Comparison of ENCODE assay signal across 9 mouse cellular contexts in the genomic region with DNA sequence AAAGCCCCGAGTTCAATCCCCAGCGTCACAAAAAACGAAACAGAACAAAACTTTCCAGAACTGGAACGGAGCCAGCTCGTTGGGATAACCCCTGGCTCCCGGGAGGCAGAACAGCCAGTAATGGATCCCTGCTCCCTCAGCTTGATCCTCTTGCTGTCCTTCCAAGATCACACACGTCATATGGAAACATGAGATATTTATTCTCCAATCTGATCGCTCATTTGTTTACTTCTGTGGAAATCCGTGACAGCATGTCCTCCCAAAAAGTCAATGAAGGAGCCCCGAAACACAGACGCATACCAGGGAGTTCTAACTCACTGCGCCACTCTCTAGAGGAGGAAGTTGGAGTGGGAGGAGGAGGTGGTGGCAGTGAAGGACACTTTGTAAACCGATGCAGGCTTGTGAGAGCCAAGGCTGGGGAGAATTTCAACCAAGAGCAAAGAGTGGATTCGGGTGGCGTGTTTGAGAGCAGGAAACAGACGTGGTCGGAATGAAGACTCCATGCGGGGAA.
A peak's percentile ranks its signal among the peaks of the same experiment; 100 is the strongest.
DNase-seq lines count a peak whose midpoint lies in the region; ATAC-seq and TF ChIP-seq lines count a peak whose summit lies in the region.
"Had no signal": no experiment of that assay in that cellular context is flagged by ENCODE, and none has a peak within 500 bp of the region (broad histone marks: within the 10 kb centered on the region; RNA-seq: fewer than 3 reads in every experiment).

No protein-coding gene starts in this region.

- H3K27ac ChIP-seq in midbrain, embryonic 10.5 days (replicated peaks): peak overlapping the region; percentile 91
- no peak overlapping the region for H3K27ac ChIP-seq in midbrain, postnatal 0 days (ENCODE audit: low read depth, low read length)
- H3K27ac ChIP-seq in limb, embryonic 10.5 days: peak overlapping the region; percentile 91
- peak overlapping the region; percentile 86; the same call in 1 of the 2 replicates for H3K27ac ChIP-seq in stomach, embryonic 14.5 days (ENCODE audit: low read length)

- 83% methylated on average over 18 of the region's 18 CpGs for WGBS in midbrain, embryonic 10.5 days
- 75% methylated on average over 18 of the region's 18 CpGs for WGBS in midbrain, postnatal 0 days
- 69% methylated on average over 18 of the region's 18 CpGs for WGBS in limb, embryonic 10.5 days
- WGBS in stomach, embryonic 14.5 days: 41% methylated on average over 18 of the region's 18 CpGs

- H3K9ac ChIP-seq in midbrain, postnatal 0 days (replicated peaks; ENCODE audit: low read length, poor library complexity, severe bottlenecking): no peak overlapping the region
- no peak overlapping the region for H3K9ac ChIP-seq in stomach, embryonic 14.5 days (replicated peaks; ENCODE audit: low read depth, low read length)

- H3K4me1 ChIP-seq in midbrain, embryonic 10.5 days: peaks cover 37% of the 10 kb centered on the region
- H3K4me1 ChIP-seq in midbrain, postnatal 0 days (ENCODE audit: insufficient read depth, low read length): peaks cover 8% of the 10 kb centered on the region; the same call in 1 of the 2 replicates
- peaks cover 50% of the 10 kb centered on the region for H3K4me1 ChIP-seq in limb, embryonic 10.5 days
- peaks cover 27% of the 10 kb centered on the region for H3K4me1 ChIP-seq in stomach, embryonic 14.5 days (ENCODE audit: control insufficient read depth, insufficient read depth, low read length)

- H3K27me3 ChIP-seq in midbrain, embryonic 10.5 days (ENCODE audit: low read depth, poor library complexity, severe bottlenecking): 0 out of 2 replicates have a peak, but pooled peaks cover 3% of the 10 kb centered on the region
- no peaks in the 10 kb centered on the region for H3K27me3 ChIP-seq in midbrain, postnatal 0 days (ENCODE audit: insufficient read depth, low read length)
- H3K27me3 ChIP-seq in limb, embryonic 10.5 days (ENCODE audit: low read depth, poor library complexity, severe bottlenecking): no peaks in the 10 kb centered on the region
- H3K27me3 ChIP-seq in stomach, embryonic 14.5 days (ENCODE audit: control insufficient read depth, insufficient read depth, low read length): no peaks in the 10 kb centered on the region

- 0 out of 2 replicates have a peak, but pooled peaks cover 5% of the 10 kb centered on the region for H3K9me3 ChIP-seq in midbrain, embryonic 10.5 days (replicated peaks)
- no peaks in the 10 kb centered on the region for H3K9me3 ChIP-seq in midbrain, postnatal 0 days (ENCODE audit: low read length)
- no peaks in the 10 kb centered on the region for H3K9me3 ChIP-seq in limb, embryonic 10.5 days (replicated peaks)
- no peaks in the 10 kb centered on the region for H3K9me3 ChIP-seq in stomach, embryonic 14.5 days (ENCODE audit: control insufficient read depth, low read depth, low read length)

- ATAC-seq in midbrain, postnatal 0 days (ENCODE audit: low FRiP score): no peak
- no peak for ATAC-seq in stomach, embryonic 14.5 days (ENCODE audit: insufficient number of reproducible peaks, insufficient read depth, low FRiP score, low read depth)
- no peak for ATAC-seq in megakaryocyte-erythroid progenitor cell, adult 5-6 weeks (replicated peaks; ENCODE audit: low FRiP score, low TSS enrichment, poor library complexity, severe bottlenecking)
- ATAC-seq in erythroblast, adult 5-6 weeks (replicated peaks; ENCODE audit: low FRiP score, poor library complexity, severe bottlenecking): no peak

- no peak for DNase-seq in midbrain, embryonic 10.5 days (ENCODE audit: low spot score)
- DNase-seq in midbrain, postnatal 0 days (ENCODE audit: low spot score): no peak
- peak; percentile 55 for DNase-seq in gastrocnemius, postnatal 25 days
- DNase-seq in limb, embryonic 10.5 days (ENCODE audit: low spot score): no peak
- DNase-seq in adrenal gland, postnatal 36 days: no peak
- DNase-seq: right cerebral cortex, postnatal 25 days had no signal

- H3K36me3 ChIP-seq in midbrain, embryonic 10.5 days: no peaks in the 10 kb centered on the region
- no peaks in the 10 kb centered on the region for H3K36me3 ChIP-seq in midbrain, postnatal 0 days (ENCODE audit: insufficient read depth, low read length)
- no peaks in the 10 kb centered on the region for H3K36me3 ChIP-seq in limb, embryonic 10.5 days
- H3K36me3 ChIP-seq in stomach, embryonic 14.5 days (ENCODE audit: control insufficient read depth, insufficient read depth, low read length): no peaks in the 10 kb centered on the region

- TF ChIP-seq CTCF in midbrain, postnatal 0 days (IDR thresholded peaks at IDR 0.05): no peak

- H3K4me3 ChIP-seq in midbrain, embryonic 10.5 days: no peak overlapping the region
- H3K4me3 ChIP-seq in midbrain, postnatal 0 days (ENCODE audit: low read depth, low read length): no peak overlapping the region
- no peak overlapping the region for H3K4me3 ChIP-seq in limb, embryonic 10.5 days
- no peak overlapping the region for H3K4me3 ChIP-seq in stomach, embryonic 14.5 days (ENCODE audit: low read depth, low read length)

- H3K4me2 ChIP-seq in midbrain, postnatal 0 days (ENCODE audit: low read depth, low read length, poor library complexity, severe bottlenecking): no peak overlapping the region
- no peak overlapping the region for H3K4me2 ChIP-seq in stomach, embryonic 14.5 days (replicated peaks; ENCODE audit: low read depth, low read length)
